Mouse (Mus musculus): Measurements from ENCODE around the gene Arhgef38. TPM values are rescaled to one million over a fixed set of nuclear protein-coding genes. Genes with fewer than 3 reads are reported as not detected.

The Arhgef38 gene
- total and polyA plus RNA-seq, 2 experiments from 2014 or later, result 0.12 to 0.33 TPM

GRCm38 (mm10) chr3:133113281-133113680 is 121.5 kb downstream of the Arhgef38 start:
- Histone ChIP-seq H3K4me1 (ENCODE audit: insufficient read depth) (no peaks in the 10 kb centered on the region), H3K9ac (no peak overlapping the region), H3K36me3 (ENCODE audit: insufficient read depth) (peaks cover 9% of the 10 kb centered on the region; the same call in 1 of the 2 replicates), H3K27ac (ENCODE audit: low read depth, low read length) (no peak overlapping the region), H3K27me3 (ENCODE audit: insufficient read depth, low read length) (no peaks in the 10 kb centered on the region), H3K9me3 (ENCODE audit: low read length) (no peaks in the 10 kb centered on the region), H3K4me3 (ENCODE audit: low read depth, low read length) (no peak overlapping the region), H3K4me2 (ENCODE audit: low read depth) (no peak overlapping the region)
- TF ChIP-seq CTCF (IDR thresholded peaks at IDR 0.05; ENCODE audit: low read depth), result no peak
- WGBS, result 67% methylated on average over 1 of the region's 1 CpGs
- no peak for DNase-seq
- no peak for ATAC-seq

DNA sequence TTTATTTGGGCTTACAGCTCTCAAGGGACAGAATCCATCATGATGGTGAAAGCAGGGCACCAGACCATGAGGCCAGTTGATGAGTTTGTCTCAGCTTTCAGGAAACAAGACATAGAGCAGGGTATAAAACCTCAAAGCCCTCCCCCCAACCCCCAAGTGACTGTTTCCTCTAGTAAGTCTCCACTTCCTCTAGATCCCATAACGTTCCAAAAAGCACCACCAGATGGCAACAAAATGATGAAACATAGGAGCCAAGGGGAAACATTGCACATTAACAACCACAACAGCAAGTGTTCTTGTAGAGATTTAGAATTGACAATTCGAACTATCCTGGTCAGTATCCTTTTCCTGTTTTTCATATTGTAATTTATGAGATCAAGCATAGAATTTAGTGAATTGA is 123.0 kb downstream of the Arhgef38 start:
- Histone ChIP-seq H3K4me1 (ENCODE audit: insufficient read depth) (no peaks in the 10 kb centered on the region), H3K4me3 (ENCODE audit: low read depth, low read length) (no peak overlapping the region), H3K9me3 (ENCODE audit: low read length) (no peaks in the 10 kb centered on the region), H3K9ac (no peak overlapping the region), H3K27me3 (ENCODE audit: insufficient read depth, low read length) (no peaks in the 10 kb centered on the region), H3K36me3 (ENCODE audit: insufficient read depth) (peaks cover 14% of the 10 kb centered on the region), H3K27ac (ENCODE audit: low read depth, low read length) (no peak overlapping the region), H3K4me2 (ENCODE audit: low read depth) (no peak overlapping the region)
- peak; percentile 75 for TF ChIP-seq CTCF (IDR thresholded peaks at IDR 0.05; ENCODE audit: low read depth)
- DNase-seq (peak; percentile 75), ATAC-seq (peak; percentile 69)
- WGBS, result 32% methylated on average over 2 of the region's 2 CpGs

- WGBS, result 90% methylated on average over 4 of the region's 4 CpGs
- DNase-seq (no peak), ATAC-seq (no peak)
- H3K4me2 ChIP-seq (ENCODE audit: low read depth), result no peak overlapping the region
- TF ChIP-seq CTCF (IDR thresholded peaks at IDR 0.05; ENCODE audit: low read depth), result no peak
- H3K4me1 ChIP-seq (ENCODE audit: insufficient read depth), result no peaks in the 10 kb centered on the region
- peaks cover 26% of the 10 kb centered on the region for H3K36me3 ChIP-seq (ENCODE audit: insufficient read depth)
- H3K9ac ChIP-seq, result no peak overlapping the region
- H3K27me3 ChIP-seq (ENCODE audit: insufficient read depth, low read length), result no peaks in the 10 kb centered on the region
- H3K4me3 ChIP-seq (ENCODE audit: low read depth, low read length), result no peak overlapping the region
- no peak overlapping the region for H3K27ac ChIP-seq (ENCODE audit: low read depth, low read length)
- no peaks in the 10 kb centered on the region for H3K9me3 ChIP-seq (ENCODE audit: low read length)
Observed at GRCm38 (mm10) chr3:133109844-133110243, 124.9 kb downstream of the Arhgef38 start.

DNA sequence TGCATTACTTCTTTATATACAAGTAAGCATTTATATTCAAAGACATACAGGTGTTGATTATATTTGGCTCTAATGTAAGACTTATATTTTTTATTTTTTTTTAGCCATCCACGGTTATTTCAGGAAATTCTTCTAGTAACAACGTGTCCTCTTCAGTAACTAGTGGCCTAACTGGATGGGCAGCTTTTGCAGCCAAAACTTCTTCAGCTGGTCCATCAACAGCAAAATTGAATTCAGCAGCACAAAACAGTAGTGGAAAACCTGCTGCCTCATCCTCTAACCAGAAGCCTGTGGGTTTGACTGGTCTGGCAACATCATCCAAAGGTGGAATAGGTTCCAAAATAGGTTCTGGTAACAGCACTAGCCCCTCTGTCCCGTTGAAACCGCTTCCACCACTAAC is 126.0 kb downstream of the Arhgef38 start:
- ATAC-seq, result no peak

DNA sequence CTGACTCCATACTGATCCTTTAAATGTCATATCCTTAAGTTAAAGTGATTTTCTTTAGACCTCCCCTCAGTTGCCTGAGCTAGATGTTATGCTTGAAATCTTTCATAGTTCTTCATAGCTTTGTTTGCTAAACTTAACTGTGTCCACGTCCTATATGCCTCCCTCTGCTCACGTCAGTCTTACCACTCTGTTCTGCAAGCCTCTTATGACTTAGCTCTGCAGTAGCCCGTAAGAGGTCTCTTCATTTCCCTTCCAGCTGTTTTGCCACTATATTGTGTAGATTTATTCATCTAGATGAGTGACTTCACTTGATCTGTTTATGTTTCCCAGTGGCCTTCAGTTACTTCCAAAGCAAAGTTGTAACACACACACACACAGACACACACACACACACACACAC is 130.3 kb downstream of the Arhgef38 start:
- no peaks in the 10 kb centered on the region for H3K27me3 ChIP-seq (ENCODE audit: insufficient read depth, low read length)
- DNase-seq, result no peak
- H3K27ac ChIP-seq (ENCODE audit: low read depth, low read length), result no peak overlapping the region
- peaks cover 46% of the 10 kb centered on the region for H3K36me3 ChIP-seq (ENCODE audit: insufficient read depth)
- 89% methylated on average over 3 of the region's 3 CpGs for WGBS
- no peaks in the 10 kb centered on the region for H3K4me1 ChIP-seq (ENCODE audit: insufficient read depth)
- H3K4me3 ChIP-seq (ENCODE audit: low read depth, low read length), result no peak overlapping the region
- TF ChIP-seq CTCF (IDR thresholded peaks at IDR 0.05; ENCODE audit: low read depth), result no peak
- no peak overlapping the region for H3K9ac ChIP-seq
- no peak for ATAC-seq
- no peak overlapping the region for H3K4me2 ChIP-seq (ENCODE audit: low read depth)
- H3K9me3 ChIP-seq (ENCODE audit: low read length), result no peaks in the 10 kb centered on the region

More for the DNA sequence above, 126.0 kb downstream of the Arhgef38 start:
- no peaks in the 10 kb centered on the region for H3K4me1 ChIP-seq (ENCODE audit: insufficient read depth)
- WGBS, result 95% methylated on average over 4 of the region's 4 CpGs
- H3K27me3 ChIP-seq (ENCODE audit: insufficient read depth, low read length), result no peaks in the 10 kb centered on the region
- no peak for TF ChIP-seq CTCF (IDR thresholded peaks at IDR 0.05; ENCODE audit: low read depth)
- no peak for DNase-seq
- no peak overlapping the region for H3K9ac ChIP-seq
- H3K9me3 ChIP-seq (ENCODE audit: low read length), result no peaks in the 10 kb centered on the region
- H3K27ac ChIP-seq (ENCODE audit: low read depth, low read length), result no peak overlapping the region
- H3K4me3 ChIP-seq (ENCODE audit: low read depth, low read length), result no peak overlapping the region
- peaks cover 31% of the 10 kb centered on the region for H3K36me3 ChIP-seq (ENCODE audit: insufficient read depth)
- no peak overlapping the region for H3K4me2 ChIP-seq (ENCODE audit: low read depth)

GRCm38 (mm10) chr3:133103768-133104167 is 131.0 kb downstream of the Arhgef38 start:
- H3K27ac ChIP-seq (ENCODE audit: low read depth, low read length), result no peak overlapping the region
- H3K4me1 ChIP-seq (ENCODE audit: insufficient read depth), result no peaks in the 10 kb centered on the region
- no peak overlapping the region for H3K4me3 ChIP-seq (ENCODE audit: low read depth, low read length)
- peaks cover 46% of the 10 kb centered on the region for H3K36me3 ChIP-seq (ENCODE audit: insufficient read depth)
- no peak for ATAC-seq
- H3K27me3 ChIP-seq (ENCODE audit: insufficient read depth, low read length), result no peaks in the 10 kb centered on the region
- 90% methylated on average over 3 of the region's 3 CpGs for WGBS
- TF ChIP-seq CTCF (IDR thresholded peaks at IDR 0.05; ENCODE audit: low read depth), result no peak
- no peak for DNase-seq
- no peak overlapping the region for H3K9ac ChIP-seq
- H3K4me2 ChIP-seq (ENCODE audit: low read depth), result no peak overlapping the region
- H3K9me3 ChIP-seq (ENCODE audit: low read length), result no peaks in the 10 kb centered on the region

- no peak overlapping the region for H3K27ac ChIP-seq (ENCODE audit: low read depth, low read length)
- H3K27me3 ChIP-seq (ENCODE audit: insufficient read depth, low read length), result no peaks in the 10 kb centered on the region
- DNase-seq (no peak), ATAC-seq (no peak)
- peaks cover 31% of the 10 kb centered on the region for H3K36me3 ChIP-seq (ENCODE audit: insufficient read depth)
- H3K4me1 ChIP-seq (ENCODE audit: insufficient read depth), result no peaks in the 10 kb centered on the region
- no peaks in the 10 kb centered on the region for H3K9me3 ChIP-seq (ENCODE audit: low read length)
- no peak overlapping the region for H3K9ac ChIP-seq
- no peak overlapping the region for H3K4me3 ChIP-seq (ENCODE audit: low read depth, low read length)
- WGBS, result 96% methylated on average over 2 of the region's 2 CpGs
- H3K4me2 ChIP-seq (ENCODE audit: low read depth), result no peak overlapping the region
- no peak for TF ChIP-seq CTCF (IDR thresholded peaks at IDR 0.05; ENCODE audit: low read depth)
Observed at GRCm38 (mm10) chr3:133098909-133099308, 135.8 kb downstream of the Arhgef38 start.
